Mouse (Mus musculus) erythroblast, embryonic 14.5 days (primary cell): ENCODE data around the gene Efl1. TPM values are rescaled to one million over a fixed set of nuclear protein-coding genes. Genes with fewer than 3 reads are reported as not detected.
"Not testable (repeated sequence)": the region's sequence is repeated elsewhere in the genome, so short reads cannot be mapped to it uniquely, and the experiment has no call there.

Source experiments
- H3K27me3 ChIP-seq: 2 replicates; pipeline ENCODE4 v1.6.1; 2012; ENCODE audit warnings: inconsistent platforms; ENCODE audit not compliant: control insufficient read depth
- H3K36me3 ChIP-seq: 2 replicates; pipeline ENCODE4 v1.6.1; 2012; ENCODE audit warnings: mild to moderate bottlenecking, inconsistent platforms; ENCODE audit not compliant: control insufficient read depth
- H3K4me1 ChIP-seq: 2 replicates; pipeline ENCODE4 v1.6.1; 2012; ENCODE audit warnings: inconsistent platforms; ENCODE audit not compliant: control insufficient read depth
- H3K4me3 ChIP-seq: replicated peaks from 2 replicates; pipeline ENCODE3; 2012; ENCODE audit warnings: moderate library complexity, mild to moderate bottlenecking, inconsistent platforms
- H3K9me3 ChIP-seq: 2 replicates; pipeline ENCODE4 v1.6.1; 2012; ENCODE audit warnings: low read length, inconsistent platforms, mixed read lengths; ENCODE audit not compliant: control insufficient read depth
- GATA1 ChIP-seq: IDR thresholded peaks from 2 replicates; pipeline ENCODE4 v1.6.1; 2012; ENCODE audit warnings: low read length, inconsistent platforms, mixed read lengths
- TAL1 ChIP-seq: IDR thresholded peaks from 3 replicates; pipeline ENCODE4 v1.6.1; 2012; ENCODE audit warnings: low read length, inconsistent platforms, mixed read lengths
- polyA plus RNA-seq: library from polyadenylated mRNA; stranded (reverse); fragments of >175 nt; gene quantifications from 2 replicates; pipeline ENCODE4 v1.2.3, GENCODE M21; 2012

The Efl1 gene
- polyA plus RNA-seq, 1 experiment = 0.15 TPM

- H3K4me3 ChIP-seq = no peak overlapping the region
- H3K36me3 ChIP-seq = peaks cover 26% of the 10 kb centered on the region
- TF ChIP-seq GATA1 (no peak), TAL1 (no peak)
- no peaks in the 10 kb centered on the region for H3K4me1 ChIP-seq
- no peaks in the 10 kb centered on the region for H3K9me3 ChIP-seq
- H3K27me3 ChIP-seq = no peaks in the 10 kb centered on the region
Observed at GRCm38 (mm10) chr7:82749239-82749638, 100.8 kb downstream of the Efl1 start.

- H3K9me3 ChIP-seq = no peaks in the 10 kb centered on the region
- peaks cover 29% of the 10 kb centered on the region for H3K36me3 ChIP-seq
- H3K4me3 ChIP-seq = no peak overlapping the region
- no peaks in the 10 kb centered on the region for H3K4me1 ChIP-seq
- TF ChIP-seq GATA1 (no peak), TAL1 (no peak)
- H3K27me3 ChIP-seq = no peaks in the 10 kb centered on the region
Observed at GRCm38 (mm10) chr7:82752171-82753085, 104.0 kb downstream of the Efl1 start.

GRCm38 (mm10) chr7:82755602-82756155 lies 107.3 kb downstream of the Efl1 start:
- H3K4me3 ChIP-seq = no peak overlapping the region
- peaks cover 22% of the 10 kb centered on the region for H3K36me3 ChIP-seq
- TF ChIP-seq TAL1 (no peak), GATA1 (no peak)
- no peaks in the 10 kb centered on the region for H3K4me1 ChIP-seq
- H3K9me3 ChIP-seq = no peaks in the 10 kb centered on the region
- no peaks in the 10 kb centered on the region for H3K27me3 ChIP-seq

- Histone ChIP-seq H3K9me3 (no peaks in the 10 kb centered on the region), H3K4me1 (no peaks in the 10 kb centered on the region), H3K36me3 (peaks cover 14% of the 10 kb centered on the region), H3K27me3 (no peaks in the 10 kb centered on the region), H3K4me3 (no peak overlapping the region)
- TF ChIP-seq TAL1 (no peak), GATA1 (no peak)
Observed at GRCm38 (mm10) chr7:82758521-82758920, 110.1 kb downstream of the Efl1 start.

GRCm38 (mm10) chr7:82759091-82759490 lies 110.7 kb downstream of the Efl1 start:
- H3K4me3 ChIP-seq = no peak overlapping the region
- no peaks in the 10 kb centered on the region for H3K27me3 ChIP-seq
- peaks cover 13% of the 10 kb centered on the region for H3K36me3 ChIP-seq
- H3K4me1 ChIP-seq = no peaks in the 10 kb centered on the region
- H3K9me3 ChIP-seq = no peaks in the 10 kb centered on the region
- TF ChIP-seq TAL1 (no peak), GATA1 (no peak)

GRCm38 (mm10) chr7:82764951-82765350 lies 116.5 kb downstream of the Efl1 start:
- Histone ChIP-seq H3K36me3 (peaks cover 11% of the 10 kb centered on the region), H3K9me3 (no peaks in the 10 kb centered on the region), H3K27me3 (no peaks in the 10 kb centered on the region), H3K4me1 (no peaks in the 10 kb centered on the region), H3K4me3 (no peak overlapping the region)
- no peak for TF ChIP-seq GATA1
- no peak for TF ChIP-seq TAL1

GRCm38 (mm10) chr7:82766623-82767022 lies 118.2 kb downstream of the Efl1 start:
- no peaks in the 10 kb centered on the region for H3K4me1 ChIP-seq
- peaks cover 16% of the 10 kb centered on the region for H3K36me3 ChIP-seq
- no peaks in the 10 kb centered on the region; the same call in 1 of the 2 replicates for H3K27me3 ChIP-seq
- peaks cover 7% of the 10 kb centered on the region for H3K9me3 ChIP-seq
- TF ChIP-seq GATA1 = no peak
- no peak for TF ChIP-seq TAL1
- H3K4me3 ChIP-seq = no peak overlapping the region

GRCm38 (mm10) chr7:82770207-82770606 lies 121.8 kb downstream of the Efl1 start:
- TF ChIP-seq GATA1 (no peak), TAL1 (no peak)

GRCm38 (mm10) chr7:82770957-82771660 lies 122.7 kb downstream of the Efl1 start:
- H3K4me1 ChIP-seq = not testable (repeated sequence)

More at GRCm38 (mm10) chr7:82770207-82770606, 121.8 kb downstream of the Efl1 start:
- Histone ChIP-seq H3K9me3 (peaks cover 8% of the 10 kb centered on the region), H3K4me3 (no peak overlapping the region), H3K4me1 (peaks cover 2% of the 10 kb centered on the region), H3K36me3 (peaks cover 8% of the 10 kb centered on the region), H3K27me3 (no peaks in the 10 kb centered on the region; the same call in 1 of the 2 replicates)

GRCm38 (mm10) chr7:82771661-82772021 lies 123.2 kb downstream of the Efl1 start:
- H3K36me3 ChIP-seq = not testable (repeated sequence)

More at GRCm38 (mm10) chr7:82770957-82771660, 122.7 kb downstream of the Efl1 start:
- not testable (repeated sequence) for H3K27me3 ChIP-seq, H3K36me3 ChIP-seq, H3K9me3 ChIP-seq, H3K4me3 ChIP-seq

More at GRCm38 (mm10) chr7:82771661-82772021, 123.2 kb downstream of the Efl1 start:
- H3K4me3 ChIP-seq, H3K9me3 ChIP-seq, H3K27me3 ChIP-seq, H3K4me1 ChIP-seq: not testable (repeated sequence)
